Mouse (Mus musculus): ENCODE data around the gene Gm10135. TPM values are rescaled to one million over a fixed set of nuclear protein-coding genes. Genes with fewer than 3 reads are reported as not detected.

Gm10135 gene
- total RNA-seq, 2 experiments from 2014 or later = not detected

Other genes with a start within 250 kb of the Gm10135 start
- under 1 TPM; 0.49 to 0.56 TPM for gene Txk, start 221.9 kb downstream of the Gm10135 start, total RNA-seq (2021)
- gene Tec, start 106.2 kb downstream of the Gm10135 start, total RNA-seq (2021) = 10 to 100 TPM in 1 of 2 experiments, 1 to 10 TPM in 1; 7.3 to 12.4 TPM
- 10 to 100 TPM; 38.0 to 39.7 TPM for gene Slain2, start 60.4 kb downstream of the Gm10135 start, total RNA-seq (2021)
- gene Slc10a4, start 32.2 kb upstream of the Gm10135 start, total RNA-seq (2021) = 1 to 10 TPM; 3.9 to 4.4 TPM